Mouse (Mus musculus) heart, embryonic 13.5 days (tissue): Measurements from ENCODE around the gene Sec14l1. TPM values are rescaled to one million over a fixed set of nuclear protein-coding genes. Genes with fewer than 3 reads are reported as not detected.

Source experiments
- ATAC-seq: fragments of 200-750 bp; cut with Nextera tagmentation; 2 replicates; pipeline ENCODE4 v1.8.0; 2017; ENCODE audit warnings: moderate TSS enrichment; ENCODE audit not compliant: insufficient number of reproducible peaks, low FRiP score, low TSS enrichment; ENCODE audit errors: extremely low read depth
- H3K27ac ChIP-seq: fragments of 300-500 bp; sonication (generic); replicated peaks from 2 replicates; pipeline ENCODE4 v1.5.1; 2015; ENCODE audit warnings: moderate library complexity, mild to moderate bottlenecking, inconsistent platforms
- H3K27me3 ChIP-seq: fragments of 300-500 bp; sonication (generic); replicated peaks from 2 replicates; pipeline ENCODE4 v1.6.1; 2015; ENCODE audit warnings: mild to moderate bottlenecking, inconsistent platforms
- H3K36me3 ChIP-seq: fragments of 300-500 bp; sonication (generic); 2 replicates; pipeline ENCODE4 v1.6.1; 2015; ENCODE audit warnings: mild to moderate bottlenecking, inconsistent platforms
- H3K4me1 ChIP-seq: fragments of 300-500 bp; sonication (generic); 2 replicates; pipeline ENCODE4 v1.6.1; 2015; ENCODE audit warnings: inconsistent platforms
- H3K4me2 ChIP-seq: fragments of 300-500 bp; sonication (generic); 2 replicates; pipeline ENCODE4 v1.6.1; 2015; ENCODE audit warnings: inconsistent platforms, mild to moderate bottlenecking, moderate library complexity
- H3K4me3 ChIP-seq: fragments of 300-500 bp; sonication (generic); 2 replicates; pipeline ENCODE4 v1.5.1; 2015; ENCODE audit warnings: moderate library complexity, mild to moderate bottlenecking, inconsistent platforms
- H3K9ac ChIP-seq: fragments of 300-500 bp; sonication (generic); 2 replicates; pipeline ENCODE4 v1.6.1; 2015; ENCODE audit warnings: inconsistent platforms, mild to moderate bottlenecking, moderate library complexity
- H3K9me3 ChIP-seq: fragments of 300-500 bp; sonication (generic); 2 replicates; pipeline ENCODE4 v1.6.1; 2016; ENCODE audit warnings: inconsistent platforms
- WGBS: fragments of 180-500 bp; shearing (Covaris S2); methylation state at CpG from one replicate; pipeline ENCODE4 v1.1.7; 2015; ENCODE audit warnings: mixed read lengths; 5-methylcytosine and 5-hydroxymethylcytosine counted together
- polyA plus RNA-seq: library from polyadenylated mRNA; unstranded; fragments of >200 nt; fragmentation: Nextera tagmentation; extraction: Ambion mirVana; gene quantifications from 2 replicates; pipeline ENCODE4 v1.2.1, GENCODE M21; 2015

Gene Sec14l1
- polyA plus RNA-seq, 1 experiment from 2014 or later, result 44.5 TPM

GRCm38 (mm10) chr11:117175472-117175871 is 60.5 kb downstream of the Sec14l1 start:
- no peak overlapping the region for H3K27ac ChIP-seq
- peaks cover 11% of the 10 kb centered on the region; the same call in 1 of the 2 replicates for H3K27me3 ChIP-seq
- H3K36me3 ChIP-seq, result no peaks in the 10 kb centered on the region
- H3K9ac ChIP-seq, result no peak overlapping the region
- no peak overlapping the region for H3K4me3 ChIP-seq
- 80% methylated on average over 12 of the region's 12 CpGs for WGBS
- H3K4me2 ChIP-seq, result no peak overlapping the region
- H3K9me3 ChIP-seq, result peaks cover 6% of the 10 kb centered on the region; the same call in 1 of the 2 replicates
- peaks cover 19% of the 10 kb centered on the region for H3K4me1 ChIP-seq
- no peak for ATAC-seq

- no peak for ATAC-seq
- peaks cover 11% of the 10 kb centered on the region; the same call in 1 of the 2 replicates for H3K27me3 ChIP-seq
- 26% methylated on average over 5 of the region's 5 CpGs for WGBS
Observed at GRCm38 (mm10) chr11:117176304-117176703, 61.3 kb downstream of the Sec14l1 start.

GRCm38 (mm10) chr11:117176900-117177299 is 61.9 kb downstream of the Sec14l1 start:
- H3K9ac ChIP-seq, result no peak overlapping the region
- peaks cover 11% of the 10 kb centered on the region; the same call in 1 of the 2 replicates for H3K27me3 ChIP-seq
- H3K9me3 ChIP-seq, result peaks cover 14% of the 10 kb centered on the region
- no peak overlapping the region for H3K4me3 ChIP-seq
- no peak for ATAC-seq
- peaks cover 19% of the 10 kb centered on the region for H3K4me1 ChIP-seq
- H3K4me2 ChIP-seq, result no peak overlapping the region
- no peaks in the 10 kb centered on the region for H3K36me3 ChIP-seq
- no peak overlapping the region for H3K27ac ChIP-seq
- WGBS, result 68% methylated on average over 5 of the region's 5 CpGs

More at GRCm38 (mm10) chr11:117176304-117176703, 61.3 kb downstream of the Sec14l1 start:
- H3K4me2 ChIP-seq, result no peak overlapping the region
- no peak overlapping the region for H3K4me3 ChIP-seq
- H3K9me3 ChIP-seq, result peaks cover 8% of the 10 kb centered on the region; the same call in 1 of the 2 replicates
- no peaks in the 10 kb centered on the region for H3K36me3 ChIP-seq
- peaks cover 19% of the 10 kb centered on the region for H3K4me1 ChIP-seq
- no peak overlapping the region for H3K9ac ChIP-seq
- H3K27ac ChIP-seq, result no peak overlapping the region

- Histone ChIP-seq H3K27me3 (peaks cover 11% of the 10 kb centered on the region; the same call in 1 of the 2 replicates), H3K36me3 (no peaks in the 10 kb centered on the region), H3K9ac (no peak overlapping the region), H3K9me3 (peaks cover 19% of the 10 kb centered on the region), H3K4me3 (no peak overlapping the region), H3K27ac (no peak overlapping the region), H3K4me2 (no peak overlapping the region), H3K4me1 (peaks cover 19% of the 10 kb centered on the region)
- 52% methylated on average over 8 of the region's 11 CpGs for WGBS
- no peak for ATAC-seq
Observed at GRCm38 (mm10) chr11:117177303-117177979, 62.5 kb downstream of the Sec14l1 start.

- H3K27me3 ChIP-seq, result peaks cover 11% of the 10 kb centered on the region; the same call in 1 of the 2 replicates
- no peak overlapping the region for H3K4me3 ChIP-seq
- no peak overlapping the region for H3K9ac ChIP-seq
- H3K36me3 ChIP-seq, result no peaks in the 10 kb centered on the region
- ATAC-seq, result no peak
- WGBS, result 77% methylated on average over 5 of the region's 5 CpGs
- H3K9me3 ChIP-seq, result peaks cover 25% of the 10 kb centered on the region
- H3K27ac ChIP-seq, result no peak overlapping the region
- H3K4me1 ChIP-seq, result peaks cover 9% of the 10 kb centered on the region
- no peak overlapping the region for H3K4me2 ChIP-seq
Observed at GRCm38 (mm10) chr11:117179902-117180301, 64.9 kb downstream of the Sec14l1 start.

GRCm38 (mm10) chr11:117182808-117183207 is 67.8 kb downstream of the Sec14l1 start:
- WGBS, result 85% methylated on average over 3 of the region's 3 CpGs
- Histone ChIP-seq H3K27me3 (peaks cover 11% of the 10 kb centered on the region), H3K36me3 (no peaks in the 10 kb centered on the region), H3K4me2 (no peak overlapping the region), H3K4me1 (no peaks in the 10 kb centered on the region), H3K9ac (no peak overlapping the region), H3K9me3 (peaks cover 25% of the 10 kb centered on the region), H3K4me3 (no peak overlapping the region), H3K27ac (no peak overlapping the region)
- no peak for ATAC-seq

- no peak overlapping the region for H3K27ac ChIP-seq
- no peak overlapping the region for H3K4me2 ChIP-seq
- H3K4me1 ChIP-seq, result no peaks in the 10 kb centered on the region
- 68% methylated on average over 3 of the region's 3 CpGs for WGBS
- H3K9ac ChIP-seq, result no peak overlapping the region
- H3K4me3 ChIP-seq, result no peak overlapping the region
- H3K27me3 ChIP-seq, result peaks cover 8% of the 10 kb centered on the region
- H3K9me3 ChIP-seq, result peaks cover 25% of the 10 kb centered on the region
- no peak for ATAC-seq
- no peaks in the 10 kb centered on the region for H3K36me3 ChIP-seq
Observed at GRCm38 (mm10) chr11:117183299-117183698, 68.3 kb downstream of the Sec14l1 start.

GRCm38 (mm10) chr11:117183841-117184240 is 68.9 kb downstream of the Sec14l1 start:
- Histone ChIP-seq H3K36me3 (no peaks in the 10 kb centered on the region), H3K4me1 (no peaks in the 10 kb centered on the region), H3K27me3 (peaks cover 4% of the 10 kb centered on the region; the same call in 1 of the 2 replicates), H3K9ac (no peak overlapping the region), H3K9me3 (peaks cover 25% of the 10 kb centered on the region), H3K4me2 (no peak overlapping the region), H3K27ac (no peak overlapping the region), H3K4me3 (no peak overlapping the region)
- no peak for ATAC-seq
- WGBS, result 71% methylated on average over 5 of the region's 5 CpGs

- WGBS, result 59% methylated on average over 21 of the region's 21 CpGs
- Histone ChIP-seq H3K36me3 (no peaks in the 10 kb centered on the region), H3K9ac (no peak overlapping the region), H3K9me3 (peaks cover 20% of the 10 kb centered on the region), H3K4me2 (no peak overlapping the region), H3K4me3 (no peak overlapping the region), H3K4me1 (no peaks in the 10 kb centered on the region), H3K27me3 (no peaks in the 10 kb centered on the region; the same call in 1 of the 2 replicates), H3K27ac (no peak overlapping the region)
- no peak for ATAC-seq
Observed at GRCm38 (mm10) chr11:117185076-117185933, 70.3 kb downstream of the Sec14l1 start.

- H3K4me3 ChIP-seq, result no peak overlapping the region
- H3K27me3 ChIP-seq, result no peaks in the 10 kb centered on the region; the same call in 1 of the 2 replicates
- peaks cover 6% of the 10 kb centered on the region; the same call in 1 of the 2 replicates for H3K4me1 ChIP-seq
- H3K9ac ChIP-seq, result no peak overlapping the region
- H3K27ac ChIP-seq, result no peak overlapping the region
- ATAC-seq, result no peak
- no peaks in the 10 kb centered on the region for H3K36me3 ChIP-seq
- no peaks in the 10 kb centered on the region for H3K9me3 ChIP-seq
- no peak overlapping the region for H3K4me2 ChIP-seq
- 60% methylated on average over 5 of the region's 5 CpGs for WGBS
Observed at GRCm38 (mm10) chr11:117191524-117191923, 76.6 kb downstream of the Sec14l1 start.

GRCm38 (mm10) chr11:117194475-117194937 is 79.5 kb downstream of the Sec14l1 start:
- no peaks in the 10 kb centered on the region for H3K9me3 ChIP-seq
- H3K4me1 ChIP-seq, result peaks cover 12% of the 10 kb centered on the region
- 56% methylated on average over 11 of the region's 11 CpGs for WGBS
- no peak overlapping the region for H3K9ac ChIP-seq
- no peak overlapping the region for H3K4me2 ChIP-seq
- H3K27me3 ChIP-seq, result peaks cover 22% of the 10 kb centered on the region
- no peak overlapping the region for H3K4me3 ChIP-seq
- no peaks in the 10 kb centered on the region for H3K36me3 ChIP-seq
- no peak for ATAC-seq
- H3K27ac ChIP-seq, result no peak overlapping the region
